14 mouse cellular contexts compared by ENCODE assay signal in the genomic region with DNA sequence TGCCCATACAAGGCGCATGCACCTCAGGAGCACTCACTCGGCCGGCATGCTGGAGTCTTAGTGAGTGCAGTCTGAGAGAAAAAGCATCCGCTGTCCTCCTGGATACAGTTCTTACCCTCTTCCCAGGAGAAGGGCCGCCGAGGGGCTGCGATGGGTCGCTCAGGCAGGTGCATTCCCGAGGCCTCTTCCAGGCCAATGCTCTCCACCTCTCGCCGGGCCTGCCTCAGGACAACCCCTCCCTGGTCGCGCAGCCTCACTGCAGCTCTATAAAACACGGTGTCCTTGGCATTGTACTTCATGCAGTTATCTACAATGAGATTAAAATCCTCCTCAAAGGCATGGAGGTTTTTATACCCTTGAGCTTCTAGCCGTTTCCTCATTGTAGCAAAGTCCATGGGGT. TPM values are rescaled to one million over a fixed set of nuclear protein-coding genes. Genes with fewer than 3 reads are reported as not detected.
DNase-seq lines count a peak whose midpoint lies in the region.
"Had no signal": no experiment of that assay in that cellular context is flagged by ENCODE, and none has a peak within 500 bp of the region (broad histone marks: within the 10 kb centered on the region; RNA-seq: fewer than 3 reads in every experiment).

No protein-coding gene starts in this region.

- DNase-seq in ovary, postnatal 36 days (ENCODE audit: low spot score): peak; percentile 30
- no peak for DNase-seq in ovary, postnatal 14 days (ENCODE audit: low spot score)
- DNase-seq in ZHBTc4 (ENCODE audit: low read depth, low spot score): peak; percentile 46
- peak; percentile 74 for DNase-seq in adrenal gland, postnatal 14 days
- DNase-seq in kidney, postnatal 36 days: no peak
- DNase-seq in cerebellum, postnatal 36 days: no peak
- DNase-seq in left cerebral cortex, adult 18-20 months (ENCODE audit: low spot score in 2 of 2): no peak
- DNase-seq: cerebellum, adult 2 months; cerebellum, postnatal 10 days; embryo, embryonic 11 days; gastrocnemius, adult 2 months; gastrocnemius, postnatal 36 days; heart, adult 11 months; heart, postnatal 36 days had no signal

RNA-seq across cellular contexts. Expression of gene Brd1, which starts 21.5 kb away (rescaled TPM):
- total RNA-seq in adrenal gland, postnatal 14 days (2021): 51.4 and 55.0 TPM in 2 replicates
- total RNA-seq in left cerebral cortex, adult 18-20 months (2021): 10 to 100 TPM; 49.9 to 53.0 TPM

RNA-seq across cellular contexts. Expression of gene Zbed4, which starts 39.0 kb away (rescaled TPM):
- 11.4 and 12.5 TPM in 2 replicates for total RNA-seq in adrenal gland, postnatal 14 days (2021)
- total RNA-seq in left cerebral cortex, adult 18-20 months (2021): 1 to 10 TPM; 9.3 to 9.7 TPM

Comparison
In these comparisons a context has a peak if more than half of its experiments do, and no peak if none do; other contexts are left out.
1. DNase-seq: peak in ovary, postnatal 36 days (single experiment), ZHBTc4 (single experiment) and adrenal gland, postnatal 14 days (single experiment); none in ovary, postnatal 14 days (single experiment), kidney, postnatal 36 days (0 of 2), cerebellum, postnatal 36 days (0 of 2) and left cerebral cortex, adult 18-20 months (0 of 2).